Mouse (Mus musculus): ENCODE data around the gene Gfi1.

Gene Gfi1

DNA sequence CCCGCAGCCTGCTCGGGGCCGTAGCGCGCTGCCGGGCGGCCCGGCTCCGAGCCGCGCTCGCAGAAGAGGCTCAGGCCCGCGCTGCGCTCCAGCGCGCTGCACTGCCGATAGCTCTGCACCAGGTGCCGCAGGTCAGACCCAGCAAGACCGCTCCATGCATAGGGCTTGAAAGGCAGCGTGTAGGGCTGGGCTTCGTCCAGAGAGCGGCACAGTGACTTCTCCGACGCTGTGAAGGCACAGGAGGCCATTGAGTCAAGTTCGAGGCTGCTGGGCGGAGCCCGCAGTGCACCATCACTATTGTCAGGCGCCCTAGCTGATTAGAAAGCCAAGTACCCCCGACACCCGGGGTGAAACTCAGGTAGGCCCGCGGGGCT lies 4.2 kb downstream of the Gfi1 start:
- DNase-seq, result peak; percentile 36 to 62

DNA sequence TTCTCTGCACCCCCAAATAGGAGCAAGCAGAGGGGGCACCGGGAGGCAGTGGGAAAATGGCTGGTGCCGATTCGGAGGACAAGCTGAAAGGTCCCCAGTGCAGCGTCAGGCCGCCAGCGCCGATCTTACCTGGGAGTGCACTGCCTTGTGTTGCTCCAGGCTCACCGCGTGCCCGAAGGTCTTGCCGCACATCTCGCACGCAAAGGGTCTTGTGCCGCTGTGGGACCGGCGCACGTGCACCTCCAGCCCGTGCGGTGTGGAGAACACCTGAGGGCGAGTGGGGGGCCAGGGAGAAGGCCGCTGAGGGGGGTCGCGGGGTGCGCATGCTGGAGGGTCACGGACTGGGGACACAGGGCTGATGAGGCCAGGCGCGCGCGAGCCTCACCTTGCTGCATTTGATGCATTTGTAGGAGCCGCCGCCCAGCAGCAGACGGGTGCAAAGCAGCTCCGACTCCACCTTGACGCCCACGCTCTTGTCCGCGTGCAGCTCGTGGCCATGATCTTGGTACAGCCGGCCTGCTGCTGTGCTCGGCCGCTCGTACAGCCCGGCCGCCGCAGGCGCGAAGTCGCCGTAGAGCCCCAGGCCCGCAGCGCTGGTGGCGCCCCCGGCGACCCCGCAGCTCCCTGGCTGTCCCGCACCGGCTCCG lies 4.7 kb downstream of the Gfi1 start:
- peak; percentile 23 to 40 for DNase-seq

DNA sequence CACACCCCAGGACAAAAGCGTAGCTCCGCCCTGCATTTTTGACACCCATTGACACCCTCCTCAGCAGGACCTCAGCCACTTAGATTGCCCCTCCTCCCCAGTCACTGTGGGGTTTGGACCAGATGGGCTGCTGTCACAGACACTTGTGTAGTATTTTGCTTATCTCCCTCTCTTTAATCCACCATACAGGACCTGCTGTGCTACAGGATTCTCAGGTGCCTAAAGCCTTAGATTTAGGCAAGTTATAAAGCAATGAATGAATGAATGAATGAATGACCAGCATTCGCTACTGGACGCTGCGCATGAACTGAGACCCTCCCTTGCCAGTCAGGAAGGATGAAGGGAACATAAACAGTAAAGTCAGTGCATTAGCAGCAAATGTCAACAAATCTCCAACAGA lies 5.3 kb downstream of the Gfi1 start:
- DNase-seq, result no peak

DNA sequence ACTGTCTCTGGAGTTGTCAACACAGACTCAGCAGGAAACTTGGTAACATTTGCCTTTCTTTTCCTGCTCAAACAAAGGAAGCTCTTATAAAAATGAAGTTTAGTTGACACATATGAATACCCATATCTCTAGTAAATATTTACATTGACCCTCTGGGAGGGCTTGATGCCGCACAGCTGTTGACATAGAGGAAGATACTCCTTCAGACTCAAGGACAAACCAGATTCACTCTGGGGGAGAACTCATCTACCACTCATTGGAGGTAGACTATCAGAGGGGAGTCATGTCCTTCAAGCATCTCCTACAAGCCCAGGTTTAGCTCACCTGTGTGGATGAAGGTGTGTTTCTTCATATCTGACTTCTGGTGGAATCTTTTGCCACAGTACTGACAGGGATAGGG lies 6.0 kb downstream of the Gfi1 start:
- no peak for DNase-seq

DNA sequence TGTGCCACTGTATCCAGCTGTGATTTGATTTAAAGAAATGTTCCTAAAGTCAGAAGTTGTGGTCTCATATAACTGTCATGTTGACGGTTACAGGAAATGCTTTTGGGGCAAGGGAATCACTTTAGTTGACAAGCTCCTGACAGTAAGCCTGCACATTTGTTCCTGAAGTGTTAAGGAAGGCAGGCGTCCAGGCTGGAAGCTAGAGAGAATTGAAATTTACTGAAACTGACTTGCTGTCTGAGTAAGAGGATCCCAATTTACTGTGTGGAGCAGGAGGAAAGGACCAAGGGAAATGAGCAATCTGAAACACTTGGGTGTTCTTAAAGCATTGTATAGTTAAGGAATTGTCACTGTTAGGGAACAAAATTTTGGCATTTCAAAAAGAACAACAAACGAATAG lies 6.6 kb downstream of the Gfi1 start:
- DNase-seq, result no peak

DNA sequence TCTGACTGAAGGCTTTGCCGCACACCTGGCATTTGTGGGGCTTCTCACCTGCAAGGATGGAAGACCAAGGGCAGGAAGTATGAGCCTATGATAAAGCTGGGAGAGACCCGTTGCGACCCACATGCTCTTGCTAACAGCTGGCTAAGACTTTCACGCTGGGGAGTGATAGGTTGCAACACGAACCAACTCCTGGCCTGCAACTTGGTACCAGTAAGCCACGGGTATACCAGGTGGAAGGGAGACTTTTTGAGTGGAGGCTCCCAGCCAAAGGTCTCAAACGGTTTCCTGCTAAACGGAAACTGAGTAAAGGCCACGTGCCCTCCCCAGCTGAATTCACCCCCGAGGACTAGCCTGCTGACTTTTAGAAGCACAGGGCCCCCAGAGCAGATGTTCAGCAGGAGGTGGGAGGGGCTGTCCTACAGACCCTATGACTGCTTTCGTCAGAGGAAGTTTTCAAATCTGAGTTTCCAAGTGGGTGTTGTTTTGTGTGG lies 7.9 kb downstream of the Gfi1 start:
- DNase-seq, result no peak

DNA sequence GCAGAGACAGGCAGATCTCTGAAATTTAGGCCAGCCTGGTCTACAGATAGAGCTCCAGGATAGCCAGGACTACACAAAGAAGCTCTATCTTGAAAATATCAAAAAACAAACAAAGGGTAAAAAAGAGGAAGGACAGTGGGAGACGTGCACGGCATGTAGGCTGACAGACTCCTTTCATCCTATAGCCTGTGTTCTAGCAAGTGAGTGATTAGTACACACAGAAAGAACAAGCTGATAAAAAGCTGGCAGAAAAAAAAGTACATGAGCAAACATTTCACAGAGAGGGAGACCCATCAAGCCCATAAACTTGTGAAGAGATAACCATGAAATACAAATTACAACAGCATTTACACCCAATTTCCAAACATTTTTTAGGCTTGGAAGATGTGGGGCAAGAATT lies 14.1 kb downstream of the Gfi1 start:
- DNase-seq, result no peak

DNA sequence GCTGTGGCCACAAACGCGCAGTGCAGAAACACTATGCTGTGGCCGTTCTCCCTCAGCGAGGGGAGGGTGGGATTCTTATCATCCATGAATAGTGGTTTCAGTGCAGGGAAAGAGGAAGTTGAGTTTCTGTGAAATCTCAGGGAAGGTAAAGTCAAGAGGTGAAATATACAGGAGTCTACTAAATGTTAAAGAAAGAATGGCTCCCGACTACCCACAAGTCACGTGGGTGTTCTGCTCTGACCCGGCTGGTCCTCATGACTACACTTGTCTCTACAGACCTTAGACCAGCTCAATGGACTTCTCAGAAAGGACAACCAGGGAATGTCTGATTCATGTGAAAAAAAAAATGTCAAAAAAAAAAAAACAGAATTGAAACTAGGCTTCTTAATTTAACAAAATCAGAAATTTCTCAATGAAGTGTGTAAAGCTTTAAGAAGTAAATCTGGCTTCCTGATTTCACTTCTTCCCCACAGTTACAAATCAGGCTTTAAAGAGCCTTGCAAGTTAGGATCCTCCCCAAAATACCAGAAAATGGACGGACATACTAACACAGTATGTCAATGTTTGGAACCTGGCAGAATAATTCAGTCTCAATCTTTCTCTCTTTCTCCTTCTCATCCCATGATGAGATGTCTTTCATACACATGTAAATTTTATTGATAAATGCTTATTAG lies 17.6 kb downstream of the Gfi1 start:
- DNase-seq, result no peak

DNA sequence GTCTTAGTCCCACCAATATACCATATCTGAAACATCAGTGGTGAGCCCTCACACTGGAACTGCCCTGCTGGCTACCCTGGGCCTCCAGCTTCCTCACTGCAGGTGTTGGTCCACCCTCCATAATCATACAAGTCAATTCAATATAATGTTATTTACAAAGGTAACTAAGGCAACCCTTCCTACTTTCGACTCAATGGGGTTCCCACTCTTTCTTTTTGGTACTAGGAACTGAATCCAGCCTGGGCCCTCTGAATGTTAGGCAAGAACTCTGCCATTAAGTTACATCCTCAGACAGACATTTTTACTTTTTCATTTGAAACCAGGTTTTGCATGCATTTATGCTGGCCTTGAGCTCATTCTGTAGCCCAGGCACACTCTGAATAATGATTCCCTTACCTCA lies 19.6 kb downstream of the Gfi1 start:
- no peak for DNase-seq

DNA sequence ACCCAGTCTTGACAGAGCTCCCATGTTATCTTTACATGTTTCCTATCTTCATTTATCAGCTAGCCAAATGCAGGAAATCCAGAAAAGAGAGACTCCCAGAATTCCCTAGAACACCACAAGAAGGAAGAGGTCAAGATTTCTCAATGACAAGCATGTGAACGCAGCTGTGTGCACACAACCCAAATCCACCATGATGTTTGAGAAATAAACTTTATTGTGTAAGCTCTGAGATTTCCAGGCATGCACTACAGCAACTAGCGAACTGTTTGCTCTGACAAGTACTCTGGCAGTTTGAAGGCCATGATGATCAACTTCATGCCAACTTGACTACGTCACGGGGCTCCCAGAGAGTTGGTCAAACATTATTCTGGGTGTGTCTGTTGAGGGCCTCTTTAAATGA lies 20.1 kb downstream of the Gfi1 start:
- no peak for DNase-seq

DNA sequence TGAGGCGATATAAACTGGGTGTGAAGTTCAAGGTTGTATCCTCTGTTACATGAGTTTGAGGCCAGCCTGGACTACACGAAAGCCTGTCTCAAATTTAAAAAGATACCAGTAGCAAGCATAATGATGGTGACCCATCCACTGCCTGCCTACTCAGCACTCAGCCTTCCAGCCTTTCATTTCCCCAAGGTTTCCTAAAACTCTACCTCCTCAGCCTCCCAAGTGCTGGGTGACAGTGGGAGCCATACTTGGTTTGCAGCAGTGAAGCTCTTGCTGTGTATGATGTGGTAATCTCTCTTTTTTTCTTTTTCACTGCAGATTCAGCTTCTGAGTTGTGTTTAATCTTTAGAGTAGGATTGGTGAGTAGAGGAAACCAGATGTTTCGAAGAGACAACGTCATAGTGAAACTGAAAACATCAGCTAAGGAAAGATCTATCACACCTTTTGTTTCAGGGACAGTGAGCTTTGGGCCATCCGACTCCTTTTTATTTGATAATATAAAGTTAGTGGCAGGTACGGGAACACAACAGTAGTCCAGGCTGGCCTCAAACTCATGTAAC lies 22.6 kb downstream of the Gfi1 start:
- DNase-seq, result no peak

DNA sequence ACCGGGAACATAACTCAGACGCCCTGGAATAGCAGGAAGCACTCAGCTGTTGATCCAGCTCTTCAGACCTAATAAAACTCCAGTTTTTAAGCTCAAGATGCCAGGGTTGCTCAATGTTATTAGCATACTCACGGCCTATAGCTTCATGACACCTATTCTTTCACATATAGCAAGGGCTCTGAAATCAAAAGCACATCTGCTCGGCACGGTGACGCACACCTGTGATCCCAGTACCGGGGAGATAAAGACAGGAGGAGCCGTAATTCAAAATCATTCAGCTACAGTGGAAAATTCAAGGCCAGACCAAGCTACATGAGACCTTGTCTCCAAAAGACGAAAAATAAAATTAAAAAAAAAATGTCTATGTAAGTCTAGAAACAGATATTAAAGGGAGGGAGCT lies 24.2 kb downstream of the Gfi1 start:
- DNase-seq, result no peak

DNA sequence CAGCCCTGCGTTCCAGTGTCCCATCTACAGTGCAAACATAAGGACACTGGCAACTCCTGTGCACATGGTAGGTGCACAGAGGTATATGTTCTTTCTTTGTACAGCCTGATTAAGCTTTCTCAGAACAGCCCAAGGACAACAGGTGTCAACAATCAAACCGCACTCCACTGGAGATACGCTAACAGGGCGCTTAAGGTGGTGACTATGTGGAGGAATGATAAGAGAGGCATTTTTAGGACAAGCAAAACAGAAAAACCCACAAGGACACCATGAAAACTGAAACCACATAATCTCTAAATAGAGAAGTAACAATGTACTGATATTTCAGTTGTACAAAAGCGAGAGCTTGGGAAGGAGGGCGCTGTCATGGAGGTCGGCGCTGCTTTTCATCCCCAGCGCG lies 25.0 kb downstream of the Gfi1 start:
- no peak for DNase-seq

DNA sequence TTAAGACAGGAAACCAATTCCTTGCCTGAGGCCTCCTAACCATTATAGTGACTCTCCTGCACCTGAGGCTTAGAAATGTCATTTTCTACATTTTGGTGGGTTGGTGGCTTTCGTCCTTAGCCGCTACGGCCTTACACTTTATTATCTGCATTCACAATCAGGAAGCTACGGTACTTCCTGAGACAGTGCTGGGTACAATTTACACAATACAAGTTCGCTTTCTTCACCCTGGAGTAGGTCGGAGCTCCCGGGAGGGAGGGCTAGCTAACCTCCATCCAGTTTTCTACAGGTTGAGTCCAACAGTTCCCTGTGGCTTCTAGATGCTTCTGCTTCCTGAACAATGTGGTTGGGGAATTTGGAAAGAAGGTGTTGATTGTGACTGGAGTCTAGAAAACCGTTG lies 26.9 kb downstream of the Gfi1 start:
- no peak for DNase-seq

DNA sequence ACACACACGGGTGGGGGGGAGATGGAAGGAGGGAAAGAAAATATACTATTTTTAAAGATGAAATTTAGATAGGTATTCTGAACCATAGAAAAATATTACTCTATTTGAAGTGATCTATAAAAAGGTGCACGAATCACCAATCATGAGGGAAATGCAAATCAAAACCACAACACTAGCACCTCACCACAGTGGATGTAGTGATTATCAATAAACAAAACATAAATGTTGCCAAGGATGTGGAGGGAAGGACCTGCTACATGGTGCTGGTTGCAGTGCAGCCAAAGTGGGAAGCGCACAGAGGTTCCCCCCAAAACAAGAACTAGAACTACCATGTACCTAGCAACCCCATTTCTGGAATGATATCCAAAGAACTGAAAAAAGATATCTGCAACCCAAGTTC lies 30.8 kb downstream of the Gfi1 start:
- no peak for DNase-seq

DNA sequence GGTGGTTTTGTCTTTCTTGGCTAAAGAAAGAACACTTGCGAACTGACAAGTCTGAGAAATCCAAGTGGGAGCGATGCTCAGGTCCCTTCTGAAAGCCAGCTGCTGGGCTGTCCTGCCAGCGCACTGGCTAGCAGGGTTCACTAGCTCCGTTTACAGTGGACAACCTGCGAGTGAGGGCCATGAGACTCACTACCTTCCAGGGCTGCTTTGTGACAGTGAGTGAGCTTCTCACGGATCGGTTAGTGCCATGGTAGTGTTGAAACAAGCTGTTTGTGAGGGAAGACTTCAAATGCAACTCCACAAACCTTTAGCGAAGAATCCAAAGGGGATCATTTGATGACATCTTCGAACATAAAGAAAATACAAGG lies 37.4 kb downstream of the Gfi1 start:
- DNase-seq, result no peak

DNA sequence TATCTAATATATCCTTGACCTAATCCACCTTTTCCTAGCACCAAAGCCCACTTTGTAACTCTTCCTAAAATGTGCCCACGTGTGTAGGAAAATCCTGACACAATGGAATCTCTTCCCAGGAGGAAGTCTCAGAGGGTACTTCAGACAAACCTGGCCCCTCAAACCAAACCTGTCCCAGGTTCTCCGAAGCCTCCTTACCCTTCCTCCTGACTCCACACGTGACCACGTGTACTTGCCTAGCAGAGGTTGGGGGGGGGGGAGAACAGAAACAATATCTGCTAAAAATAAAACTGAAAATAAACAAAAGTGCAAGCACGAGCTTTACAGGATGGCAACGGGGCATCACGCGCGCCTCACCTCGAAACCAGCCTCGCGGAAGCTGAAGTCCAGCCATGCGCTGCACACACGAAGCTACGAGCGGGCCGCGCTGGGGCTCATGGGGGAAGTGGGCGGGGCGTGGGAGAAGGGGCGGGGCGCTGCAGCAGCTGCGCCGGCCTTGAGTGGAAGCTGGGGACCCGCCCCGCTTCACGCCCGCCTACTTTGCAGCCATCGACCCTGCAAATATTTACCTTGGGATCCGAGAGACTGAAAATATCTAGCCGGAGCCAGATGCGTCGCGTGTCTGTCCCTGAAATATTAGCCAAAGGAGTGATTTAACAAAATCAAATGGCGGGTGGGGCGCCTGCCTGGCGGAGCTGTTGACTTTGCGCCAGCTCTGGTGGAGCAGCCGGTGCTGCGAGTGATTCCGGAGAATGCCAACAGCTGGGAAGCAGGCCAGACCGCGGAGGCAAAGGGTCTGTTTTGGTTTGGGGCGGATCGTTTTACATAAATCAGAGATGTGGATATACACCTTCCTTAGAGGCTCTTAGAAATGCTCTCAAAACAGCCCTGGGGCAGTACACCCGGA lies 38.0 kb downstream of the Gfi1 start:
- DNase-seq, result peak; percentile 83 to 88

DNA sequence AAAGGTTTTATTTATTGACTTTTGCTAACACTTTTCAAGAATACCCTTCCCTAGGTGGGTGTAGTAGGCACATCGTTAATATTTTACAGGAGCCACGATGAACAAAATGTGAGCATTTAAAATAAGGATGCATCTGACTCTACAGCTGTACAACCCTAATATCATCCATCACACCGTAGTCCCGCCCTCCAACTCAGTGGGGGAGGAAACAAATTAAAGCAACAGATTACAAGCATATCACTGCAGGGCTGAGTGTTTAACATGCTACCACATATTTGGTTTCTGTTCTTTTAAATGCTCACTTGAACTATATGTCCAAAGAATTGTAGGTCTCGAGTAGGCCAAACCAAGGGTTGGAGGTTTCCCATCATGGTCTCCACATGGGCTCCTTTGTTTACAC lies 38.7 kb downstream of the Gfi1 start:
- DNase-seq, result no peak

DNA sequence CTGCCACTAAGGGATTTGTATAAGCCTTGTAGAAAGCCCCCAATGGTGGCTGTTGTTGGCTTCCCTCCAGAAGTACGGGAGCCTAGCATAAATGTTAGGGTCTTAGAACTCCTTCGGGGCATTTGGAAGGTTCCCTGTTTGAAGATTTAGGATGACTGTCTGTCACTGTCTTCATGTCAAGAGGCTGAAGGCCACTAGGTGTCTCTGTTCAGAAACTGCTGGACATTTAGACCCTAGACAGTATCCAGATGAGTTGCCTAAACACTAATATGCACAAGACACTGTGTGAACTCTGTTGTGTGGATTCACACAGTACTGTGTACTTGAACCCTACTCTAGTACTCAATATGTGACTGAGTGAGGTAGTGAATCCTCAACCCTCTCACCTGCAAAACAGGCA lies 41.5 kb downstream of the Gfi1 start:
- no peak for DNase-seq

DNA sequence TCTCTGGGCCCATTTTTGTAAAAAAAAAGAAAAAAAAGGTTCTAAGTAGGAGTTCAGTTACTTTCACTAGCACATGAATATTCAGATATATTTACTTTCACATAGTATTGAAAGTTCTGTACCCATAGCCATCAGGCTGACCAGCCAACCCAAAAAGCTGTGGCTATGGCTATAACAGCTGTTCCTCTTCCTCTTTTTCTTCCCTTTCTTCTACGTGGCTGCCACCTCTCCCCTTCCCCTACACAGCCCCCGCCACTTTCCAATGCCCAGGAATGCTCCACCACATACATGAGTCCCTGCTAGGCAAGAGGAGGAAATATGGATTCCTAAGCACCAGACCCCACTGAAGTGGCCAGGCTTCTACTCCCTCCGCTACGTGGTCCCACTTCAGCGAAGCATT lies 44.5 kb downstream of the Gfi1 start:
- DNase-seq, result no peak

DNA sequence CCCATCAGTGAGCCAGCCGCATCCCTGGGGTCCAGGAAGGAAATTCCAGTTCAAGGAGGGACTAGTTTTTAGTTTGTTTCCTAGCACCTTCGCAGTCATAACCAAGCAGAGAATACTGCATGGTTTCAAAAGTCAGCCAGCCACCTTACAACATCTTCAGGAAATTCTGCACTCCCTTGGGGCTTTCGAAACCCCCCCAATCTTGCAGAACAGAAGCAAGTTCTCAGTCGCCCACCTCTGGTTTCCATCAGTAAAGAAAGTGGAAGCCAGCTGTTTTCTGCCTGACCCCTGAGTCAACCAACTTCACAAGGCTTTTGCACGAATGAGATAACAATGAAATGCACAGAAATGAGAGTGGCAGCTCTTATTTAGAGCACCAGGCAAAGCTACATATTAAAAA lies 47.4 kb downstream of the Gfi1 start:
- no peak for DNase-seq

All from kidney, postnatal 4 days (tissue).